Mouse (Mus musculus) left cerebral cortex, postnatal 25 days (tissue): ENCODE results near the gene Inf2. TPM values are rescaled to one million over a fixed set of nuclear protein-coding genes. Genes with fewer than 3 reads are reported as not detected.
A peak's percentile ranks its signal among the peaks of the same experiment; 100 is the strongest.

Experiments used
- DNase-seq, 2 experiments: peaks; one replicate each; pipeline ENCODE4 v3.0.0; 2022; ENCODE audit warnings: low spot score in 2 of 2, mixed read lengths in 1 of 2
- intact Hi-C: fragments of 180-260 bp; cut with DNase I; formaldehyde crosslinking; loops from one replicate; pipeline ENCODE4 v1.15.1; 2025
- total RNA-seq, 2 experiments: library from RNA; stranded (reverse); gene quantifications; 2 replicates each; pipeline ENCODE4 v1.2.3; 2021

Gene Inf2
- total RNA-seq = 100 to 1,000 TPM; 108 to 155 TPM

DNA sequence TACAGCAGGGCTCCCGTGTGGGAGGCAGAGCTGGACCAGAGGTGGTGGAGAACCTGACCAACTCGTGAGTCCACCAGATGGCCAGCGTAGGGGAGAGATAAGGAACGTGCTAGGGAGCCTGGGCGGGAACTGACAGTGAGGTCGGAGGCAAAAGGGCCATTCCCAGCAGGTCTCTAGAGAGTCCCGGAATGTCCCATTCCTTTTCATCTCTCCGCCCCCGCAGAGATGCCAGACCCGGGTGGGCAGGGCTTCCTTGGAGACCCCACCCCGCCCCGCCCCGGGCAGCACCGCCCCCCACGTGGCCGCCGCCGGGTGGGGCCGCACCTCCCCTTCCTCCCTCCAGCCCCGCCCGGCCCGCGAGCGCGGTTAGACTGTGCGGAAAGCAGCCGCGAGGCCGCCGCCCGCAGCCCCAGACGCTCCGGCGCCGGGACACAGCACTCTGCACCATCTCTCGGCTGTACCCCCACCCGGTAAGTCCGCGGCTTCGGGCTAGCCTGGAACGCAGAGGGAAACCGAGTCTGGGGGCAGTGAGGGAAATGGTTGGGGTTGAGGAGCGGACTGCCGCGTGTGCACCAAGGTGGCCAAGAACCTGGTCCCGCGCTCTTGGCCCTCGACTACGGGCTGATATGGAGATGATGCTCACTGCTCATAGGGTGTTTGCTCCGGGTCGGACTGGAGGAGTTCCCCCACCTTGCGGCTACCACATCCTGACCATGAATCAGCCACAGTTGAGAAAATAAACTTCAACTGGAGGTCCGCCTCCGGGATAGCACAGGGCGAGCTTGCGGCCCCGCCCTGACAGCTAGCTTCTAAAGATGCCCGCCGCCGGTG lies at the start of gene Inf2:
Gene Inf2 (plus strand): TSS at position 359 of the 831 bp plus-strand sequence.
- DNase-seq = peak; percentile 78 to 90
- intact Hi-C loops = loop anchor here (1.0 kb wide), 1 partner anchor 12 kb away; no protein-coding TSS in a partner anchor

- intact Hi-C loops = no loop called here
- no peak for DNase-seq
These were observed 49.1 kb upstream of the Inf2 start for GRCm38 (mm10) chr12:112539466-112539965.

DNA sequence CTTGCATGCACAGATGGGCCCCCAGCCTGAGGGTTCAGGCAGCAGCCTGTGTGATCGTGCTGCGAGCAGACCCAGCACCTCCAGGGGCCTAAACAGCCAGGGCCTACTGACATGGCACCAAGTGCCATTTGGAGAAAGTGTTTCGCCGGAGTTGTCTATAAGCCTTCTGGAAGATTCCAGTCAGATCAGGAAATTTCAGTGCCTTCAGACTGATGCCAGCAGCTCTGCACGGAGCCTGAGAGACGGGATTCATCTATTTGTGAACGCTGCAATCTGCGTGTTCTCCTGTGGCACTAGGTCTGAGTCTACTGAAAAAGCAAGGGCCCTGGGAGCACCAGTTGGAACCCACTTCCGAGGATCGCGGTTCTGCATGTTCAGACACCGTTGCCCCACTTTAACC lies 48.3 kb upstream of the Inf2 start:
- DNase-seq = no peak
- intact Hi-C loops = loop anchor here (5.0 to 10.0 kb wide), 2 partner anchors 43 to 426 kb away; no protein-coding TSS in a partner anchor

GRCm38 (mm10) chr12:112541483-112542091 lies 47.0 kb upstream of the Inf2 start:
- DNase-seq = peak in 1 of 2 experiments; percentile 35
- intact Hi-C loops = loop anchor here (5.0 to 10.0 kb wide), 2 partner anchors 44 to 427 kb away; no protein-coding TSS in a partner anchor

DNA sequence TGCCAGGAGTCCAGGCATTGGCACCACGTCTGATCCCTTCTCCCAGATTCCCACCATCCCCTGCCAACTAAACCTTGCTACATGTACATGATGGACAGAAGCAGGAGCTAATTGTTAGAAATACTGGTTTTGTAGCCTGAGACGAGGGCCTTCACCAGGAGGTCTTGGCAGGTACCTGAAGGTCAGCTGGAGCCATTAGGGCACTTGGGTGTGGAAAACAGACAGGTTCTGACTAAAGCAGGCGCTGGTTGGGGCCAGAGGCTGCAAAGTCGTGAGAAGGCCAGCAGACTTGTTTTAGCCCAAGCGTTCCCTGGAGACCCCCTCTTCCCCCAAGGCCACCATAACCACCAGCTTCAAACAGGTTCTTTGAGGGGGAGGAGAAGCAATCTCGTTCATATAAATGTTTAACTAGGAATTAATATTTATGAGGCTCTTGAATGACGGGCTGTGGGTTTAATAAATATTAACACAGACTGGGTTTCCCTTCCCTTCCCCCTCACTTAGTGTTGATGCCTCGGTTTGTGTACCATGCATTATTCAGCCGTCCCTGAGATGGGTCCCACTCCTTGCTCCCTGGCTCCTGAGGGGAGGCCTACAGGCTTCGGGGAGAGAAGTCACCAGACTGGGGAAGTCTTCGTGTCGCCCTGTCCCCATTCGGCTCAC lies 46.2 kb upstream of the Inf2 start:
- no peak for DNase-seq
- intact Hi-C loops = loop anchor here (5.0 to 10.0 kb wide), 2 partner anchors 45 to 428 kb away; no protein-coding TSS in a partner anchor

DNA sequence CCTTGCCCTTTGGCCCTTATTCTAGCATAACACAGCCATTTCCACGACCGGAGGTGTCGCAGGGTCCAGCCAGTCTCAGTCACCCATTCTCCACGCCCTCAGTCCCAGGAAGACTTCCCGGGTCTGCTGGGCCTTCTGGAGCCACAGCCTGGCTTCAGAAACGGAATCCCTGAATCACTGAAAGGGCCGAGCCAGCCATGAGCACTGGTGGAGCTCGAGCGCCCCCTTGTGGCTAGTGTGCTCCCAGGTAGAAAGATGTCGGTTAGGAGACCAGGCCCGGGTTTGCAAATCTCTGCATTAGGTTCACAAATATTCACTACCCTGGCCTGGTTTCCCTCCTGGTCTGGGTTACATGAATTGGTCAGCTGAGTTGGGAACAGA lies 45.7 kb upstream of the Inf2 start:
- peak; percentile 88 to 90 for DNase-seq
- intact Hi-C loops = loop anchor here (1.0 to 10.0 kb wide), 3 partner anchors 46 to 428 kb away; no protein-coding TSS in a partner anchor

- intact Hi-C loops = loop anchor here (1.0 to 10.0 kb wide), 3 partner anchors 47 to 429 kb away; no protein-coding TSS in a partner anchor
- DNase-seq = no peak
These were observed 44.6 kb upstream of the Inf2 start for GRCm38 (mm10) chr12:112543941-112544340.

- DNase-seq = no peak
- intact Hi-C loops = loop anchor here (5.0 to 10.0 kb wide), 2 partner anchors 48 to 430 kb away; no protein-coding TSS in a partner anchor
These were observed 43.5 kb upstream of the Inf2 start for GRCm38 (mm10) chr12:112544946-112545701.

- intact Hi-C loops = loop anchor here (10.0 kb wide), 1 partner anchor 431 kb away; no protein-coding TSS in a partner anchor
- no peak for DNase-seq
These were observed 42.5 kb upstream of the Inf2 start for GRCm38 (mm10) chr12:112546110-112546509.

- intact Hi-C loops = loop anchor here (10.0 kb wide), 1 partner anchor 434 kb away; no protein-coding TSS in a partner anchor
- DNase-seq = no peak
These were observed 39.3 kb upstream of the Inf2 start for GRCm38 (mm10) chr12:112549287-112549686.

DNA sequence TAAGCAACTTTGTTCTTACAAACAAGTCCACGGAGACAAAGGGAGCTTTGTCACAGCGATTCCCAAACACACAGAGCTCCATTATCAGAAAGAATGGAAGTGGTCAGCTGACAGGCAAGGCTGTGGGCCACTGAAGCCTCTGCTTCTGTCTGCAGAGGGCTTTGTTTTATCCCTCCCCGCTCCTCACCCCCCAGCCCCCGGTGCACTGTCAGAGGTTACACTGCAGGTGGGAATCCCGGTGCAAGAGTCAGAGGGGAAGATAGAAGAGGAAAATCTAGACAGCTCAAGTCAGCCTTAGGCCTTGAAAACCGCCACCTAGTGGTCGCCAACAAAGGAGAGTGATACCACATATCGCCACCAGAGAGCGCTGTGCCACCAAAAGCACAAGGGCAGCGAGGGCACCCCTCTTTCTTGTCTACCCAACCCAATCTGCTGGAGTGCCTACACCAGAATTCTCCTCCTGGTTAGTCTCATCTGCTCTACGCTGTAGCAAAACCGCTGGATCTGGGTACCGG lies 36.7 kb upstream of the Inf2 start:
- intact Hi-C loops = loop anchor here (1.0 kb wide), 2 partner anchors 53 to 71 kb away; no protein-coding TSS in a partner anchor
- DNase-seq = peak; percentile 93 to 94

- intact Hi-C loops = loop anchor here (1.0 kb wide), 2 partner anchors 53 to 71 kb away; no protein-coding TSS in a partner anchor
- no peak for DNase-seq
These were observed 36.1 kb upstream of the Inf2 start for GRCm38 (mm10) chr12:112552520-112552919.

DNA sequence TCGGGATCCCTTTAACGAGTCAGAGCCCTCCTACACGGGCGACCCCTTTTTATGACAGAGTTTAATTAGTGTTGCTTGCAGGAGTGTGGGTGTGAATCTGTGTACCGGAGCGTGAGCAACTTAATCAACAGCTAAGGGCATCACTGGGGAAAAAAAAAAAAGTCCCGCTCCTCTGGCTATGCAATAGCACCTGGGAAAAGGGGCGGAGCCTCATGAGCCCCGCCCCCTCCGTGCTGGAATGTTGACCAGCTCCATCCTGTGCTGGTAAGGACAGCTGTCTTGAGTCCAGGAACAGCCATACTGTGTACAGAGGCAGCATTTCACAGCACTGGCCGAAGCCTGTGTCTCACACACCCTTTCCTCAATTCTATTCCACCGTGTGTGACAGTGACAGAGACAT lies 33.7 kb upstream of the Inf2 start:
- intact Hi-C loops = no loop called here
- no peak for DNase-seq

GRCm38 (mm10) chr12:112556531-112557060 lies 32.0 kb upstream of the Inf2 start:
- intact Hi-C loops = no loop called here
- no peak for DNase-seq

GRCm38 (mm10) chr12:112557219-112557618 lies 31.4 kb upstream of the Inf2 start:
- no peak for DNase-seq
- intact Hi-C loops = no loop called here

- DNase-seq = no peak
- intact Hi-C loops = no loop called here
These were observed 29.4 kb upstream of the Inf2 start for GRCm38 (mm10) chr12:112559231-112559630.

GRCm38 (mm10) chr12:112559671-112560070 lies 28.9 kb upstream of the Inf2 start:
- DNase-seq = no peak
- intact Hi-C loops = no loop called here

DNA sequence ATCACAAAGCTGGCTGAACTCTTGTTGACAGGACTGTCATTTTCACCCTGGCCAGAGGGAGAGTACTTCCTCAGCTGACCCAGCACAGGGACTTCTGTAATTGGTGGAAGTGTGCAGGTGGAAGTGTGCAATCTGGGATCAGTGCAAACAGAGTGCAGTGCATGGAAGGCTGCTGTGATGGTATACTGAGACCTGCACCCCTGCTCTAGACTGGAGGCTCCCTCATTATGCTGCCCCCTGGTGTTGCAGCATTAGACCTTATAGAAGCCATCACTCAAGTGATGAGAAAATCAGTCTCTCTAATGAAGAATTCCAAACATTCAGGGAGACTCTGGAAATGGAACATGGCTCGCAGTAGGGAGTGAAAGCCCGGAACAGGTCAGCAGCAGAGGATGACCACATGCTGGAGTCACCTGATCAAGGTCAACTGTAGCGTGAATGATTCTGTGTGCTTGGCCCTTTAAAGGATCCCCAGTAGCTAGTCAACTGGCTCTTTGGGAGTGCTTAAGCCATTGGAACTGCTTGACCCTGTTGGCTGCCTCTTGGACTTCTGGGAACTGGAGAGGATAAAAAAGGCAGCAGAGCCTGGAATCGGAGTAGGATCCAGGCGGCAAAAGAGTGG lies 28.3 kb upstream of the Inf2 start:
- no peak for DNase-seq
- intact Hi-C loops = no loop called here
